Mouse (Mus musculus) MEL (cell line): ENCODE data around the gene Sgk2. TPM values are rescaled to one million over a fixed set of nuclear protein-coding genes. Genes with fewer than 3 reads are reported as not detected.
A peak's percentile ranks its signal among the peaks of the same experiment; 100 is the strongest.

ENCODE experiments used
- DNase-seq: peaks from one replicate; pipeline ENCODE4 v3.0.0; 2011; ENCODE audit warnings: low read depth, low spot score
- H3K27ac ChIP-seq: 2 replicates; pipeline ENCODE4 v1.5.1; 2012; ENCODE audit warnings: low read depth, mild to moderate bottlenecking, control low read depth, low read length, moderate library complexity; ENCODE audit not compliant: control insufficient read depth
- H3K27me3 ChIP-seq, 2 experiments: fragments of 150-350 bp in 1 of 2; sonication (generic) in 1 of 2; 2 replicates each; pipeline ENCODE4 v1.6.1; 2012; ENCODE audit warnings: low read length in 2 of 2, mild to moderate bottlenecking in 2 of 2, improper control_type of control experiment in 1 of 2, moderate library complexity in 1 of 2; ENCODE audit not compliant: insufficient read depth in 2 of 2, control insufficient read depth in 1 of 2
- H3K36me3 ChIP-seq, 2 experiments: 2 replicates each; pipeline ENCODE4 v1.6.1; 2012 to 2014; ENCODE audit warnings: low read length in 2 of 2, improper control_type of control experiment in 1 of 2, inconsistent platforms in 1 of 2, mild to moderate bottlenecking in 1 of 2; ENCODE audit not compliant: insufficient read depth in 2 of 2, control insufficient read depth in 1 of 2
- H3K4me1 ChIP-seq, 2 experiments: fragments of 150-350 bp in 1 of 2; sonication (generic) in 1 of 2; 2 replicates each; pipeline ENCODE4 v1.6.1; 2012; ENCODE audit warnings: low read length in 2 of 2, improper control_type of control experiment in 1 of 2, mild to moderate bottlenecking in 1 of 2; ENCODE audit not compliant: insufficient read depth in 2 of 2, control insufficient read depth in 1 of 2
- H3K4me3 ChIP-seq, 2 experiments: fragments of 150-350 bp in 1 of 2; sonication (generic) in 1 of 2; 2 replicates each; pipeline ENCODE4 v1.5.1; 2012; ENCODE audit warnings: low read depth in 2 of 2, low read length in 2 of 2, mild to moderate bottlenecking in 2 of 2, moderate library complexity in 2 of 2, control low read depth in 1 of 2, improper control_type of control experiment in 1 of 2; ENCODE audit not compliant: control insufficient read depth in 1 of 2, insufficient read depth in 1 of 2
- H3K79me2 ChIP-seq: 2 replicates; pipeline ENCODE4 v1.6.1; 2012; ENCODE audit warnings: mild to moderate bottlenecking, low read length, moderate library complexity; ENCODE audit not compliant: control insufficient read depth, poor library complexity, insufficient read depth
- H3K9ac ChIP-seq: 2 replicates; pipeline ENCODE4 v1.6.1; 2012; ENCODE audit warnings: low read depth, mild to moderate bottlenecking, control low read depth, low read length, moderate library complexity; ENCODE audit not compliant: control insufficient read depth, poor library complexity, severe bottlenecking
- H3K9me3 ChIP-seq: fragments of 150-350 bp; sonication (generic); replicated peaks from 2 replicates; pipeline ENCODE4 v1.6.1; 2012; ENCODE audit warnings: mild to moderate bottlenecking, low read length, improper control_type of control experiment, moderate library complexity; ENCODE audit not compliant: insufficient read depth
- CTCF ChIP-seq, 3 experiments: IDR thresholded peaks in 2 of 3; conservative IDR thresholded peaks in 1 of 3; 2 replicates each; pipeline ENCODE4 v1.5.1; 2011 to 2012; ENCODE audit warnings: low read length in 3 of 3, low read depth in 2 of 3, mild to moderate bottlenecking in 2 of 3, improper control_type of control experiment in 1 of 3, inconsistent platforms in 1 of 3, mixed read lengths in 1 of 3, moderate library complexity in 1 of 3; ENCODE audit not compliant: control insufficient read depth in 1 of 3, insufficient read depth in 1 of 3, poor library complexity in 1 of 3, severe bottlenecking in 1 of 3
- E2F4 ChIP-seq: IDR thresholded peaks from 2 replicates; pipeline ENCODE4 v1.6.1; 2011; ENCODE audit warnings: low read depth, low read length, improper control_type of control experiment, borderline replicate concordance
- GABPA ChIP-seq: IDR thresholded peaks from 2 replicates; pipeline ENCODE4 v1.6.1; 2012; ENCODE audit warnings: low read depth, mild to moderate bottlenecking, inconsistent platforms, low read length, improper control_type of control experiment, moderate library complexity
- MEF2A ChIP-seq: IDR thresholded peaks from 2 replicates; pipeline ENCODE4 v1.6.1; 2014; ENCODE audit warnings: low read depth, mild to moderate bottlenecking, inconsistent platforms, low read length, improper control_type of control experiment; ENCODE audit not compliant: poor library complexity, insufficient replicate concordance, severe bottlenecking; ENCODE audit errors: extremely low read depth
- MYB ChIP-seq: IDR thresholded peaks from 2 replicates; pipeline ENCODE4 v1.6.1; 2011; ENCODE audit warnings: mild to moderate bottlenecking, low read depth, low read length, improper control_type of control experiment
- MYC ChIP-seq: IDR thresholded peaks from 2 replicates; pipeline ENCODE4 v1.6.1; 2011; ENCODE audit warnings: low read depth, mild to moderate bottlenecking, low read length, improper control_type of control experiment, moderate library complexity
- POLR2A ChIP-seq, 2 experiments: IDR thresholded peaks; 2 replicates each; pipeline ENCODE4 v1.6.1; 2011 to 2012; ENCODE audit warnings: low read length in 2 of 2, mild to moderate bottlenecking in 2 of 2, control low read depth in 1 of 2, improper control_type of control experiment in 1 of 2, low read depth in 1 of 2, moderate library complexity in 1 of 2; ENCODE audit not compliant: control insufficient read depth in 1 of 2, insufficient read depth in 1 of 2, poor library complexity in 1 of 2
- RAD21 ChIP-seq: IDR thresholded peaks from 2 replicates; pipeline ENCODE4 v1.6.1; 2011; ENCODE audit warnings: mild to moderate bottlenecking, low read depth, low read length, improper control_type of control experiment
- RCOR1 ChIP-seq: IDR thresholded peaks from 2 replicates; pipeline ENCODE4 v1.6.1; 2012; ENCODE audit warnings: low read depth, mild to moderate bottlenecking, inconsistent platforms, low read length, improper control_type of control experiment
- SMC3 ChIP-seq: IDR thresholded peaks from 2 replicates; pipeline ENCODE4 v1.6.1; 2011; ENCODE audit warnings: low read depth, low read length, improper control_type of control experiment
- TCF12 ChIP-seq: IDR thresholded peaks from 2 replicates; pipeline ENCODE4 v1.6.1; 2014; ENCODE audit warnings: low read depth, mild to moderate bottlenecking, inconsistent platforms, low read length, improper control_type of control experiment, moderate library complexity
- USF2 ChIP-seq, 2 experiments: IDR thresholded peaks; 2 replicates each; pipeline ENCODE4 v1.6.1; 2011 to 2012; ENCODE audit warnings: improper control_type of control experiment in 2 of 2, low read length in 2 of 2, borderline replicate concordance in 1 of 2, inconsistent platforms in 1 of 2, low read depth in 1 of 2, mild to moderate bottlenecking in 1 of 2; ENCODE audit not compliant: insufficient read depth in 1 of 2
- ZC3H11A ChIP-seq: IDR thresholded peaks from 2 replicates; pipeline ENCODE4 v1.6.1; 2012; ENCODE audit warnings: low read depth, mild to moderate bottlenecking, inconsistent platforms, low read length, improper control_type of control experiment
- ZKSCAN1 ChIP-seq: IDR thresholded peaks from 2 replicates; pipeline ENCODE4 v1.6.1; 2012; ENCODE audit warnings: low read depth, mild to moderate bottlenecking, inconsistent platforms, low read length, improper control_type of control experiment, moderate library complexity
- polyA plus RNA-seq, 2 experiments: library from polyadenylated mRNA; stranded (reverse) in 1 of 2; unstranded in 1 of 2; fragments of >175 nt in 1 of 2; fragments of >200 nt in 1 of 2; gene quantifications; 2 replicates each; pipeline versions ENCODE4 v1.2.1 to v1.2.4; 2012; ENCODE audit warnings: low replicate concordance in 2 of 2, low read depth in 1 of 2; ENCODE audit not compliant: insufficient read length in 2 of 2, insufficient read depth in 1 of 2, missing spikeins in 1 of 2
- total RNA-seq: library from RNA; depleted of rRNA; stranded (reverse); fragments of 300-350 nt; gene quantifications from 2 replicates; pipeline ENCODE4 v1.2.3, GENCODE M21; 2012

The Sgk2 gene
- total and polyA plus RNA-seq, 3 experiments = not detected

DNA sequence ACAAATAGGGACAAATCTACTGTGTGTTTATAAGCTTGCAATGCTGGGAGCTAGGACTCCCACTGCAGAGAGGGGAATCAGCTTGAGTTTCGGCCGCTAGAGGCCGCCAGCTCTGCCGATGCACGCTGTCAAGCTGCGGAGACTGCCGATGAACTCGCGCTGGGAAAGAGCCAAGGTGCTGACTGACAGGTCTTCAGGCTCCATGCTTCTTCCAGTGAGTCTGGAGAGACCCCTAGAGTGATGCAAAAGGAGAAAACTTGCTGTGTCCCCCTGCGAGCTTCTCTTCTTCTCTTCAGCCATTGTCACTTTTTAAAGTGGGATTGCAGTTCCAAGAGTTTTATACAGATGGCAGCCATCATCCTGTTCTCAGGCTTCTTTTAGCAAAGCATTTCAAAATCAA is 61.0 kb downstream of the Sgk2 start:
- Histone ChIP-seq H3K4me3 (no peak overlapping the region), H3K79me2 (no peaks in the 10 kb centered on the region), H3K9ac (no peak overlapping the region), H3K27ac (no peak overlapping the region), H3K27me3 (no peaks in the 10 kb centered on the region), H3K9me3 (no peaks in the 10 kb centered on the region), H3K4me1 (no peaks in the 10 kb centered on the region), H3K36me3 (peaks cover 0 to 3% of the 10 kb centered on the region in 2 experiments; a peak in 1 of 4 replicates)
- TF ChIP-seq E2F4 (no peak), RAD21 (peak; percentile 15), CTCF (IDR thresholded peaks at IDR 0.05 in 2 of 3, conservative IDR thresholded peaks at IDR 0.05 in 1 of 3; ENCODE audit: control insufficient read depth in 1 of 3, insufficient read depth in 1 of 3, low read depth in 2 of 3, low read length in 3 of 3, poor library complexity in 1 of 3, severe bottlenecking in 1 of 3) (peak; percentile 48 to 86 (median 68)), MYB (no peak), MYC (0 out of 2 replicates have a peak, but pooled peaks have one; percentile 45), SMC3 (peak; percentile 24; the same call in 1 of the 2 replicates)
- peak; percentile 68 for DNase-seq

DNA sequence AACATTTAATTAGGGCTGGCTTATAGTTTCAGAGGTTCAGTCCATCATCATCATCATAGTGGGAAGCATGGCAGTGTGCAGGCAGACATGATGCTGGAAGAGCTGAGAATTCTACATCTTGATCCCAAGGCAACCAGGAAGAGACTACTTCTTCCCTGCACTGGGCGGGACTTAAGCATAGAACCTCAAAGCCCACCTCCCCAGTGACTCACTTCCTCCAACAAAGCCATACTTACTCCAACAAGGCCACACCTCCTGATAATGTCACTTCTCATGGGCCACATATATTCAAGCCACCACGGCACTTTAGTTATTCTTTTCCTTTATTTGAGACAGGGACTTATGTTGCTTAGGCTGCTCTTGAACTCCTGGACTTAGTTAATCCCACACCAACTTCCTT is 62.0 kb downstream of the Sgk2 start:
- peaks cover 1 to 3% of the 10 kb centered on the region in 2 experiments; a peak in 2 of 4 replicates for H3K36me3 ChIP-seq
- H3K9ac ChIP-seq = no peak overlapping the region
- no peaks in the 10 kb centered on the region for H3K9me3 ChIP-seq
- peak; percentile 45 for DNase-seq
- H3K27ac ChIP-seq = no peak overlapping the region
- TF ChIP-seq ZC3H11A (no peak), POLR2A (IDR thresholded peaks at IDR 0.05; ENCODE audit: control insufficient read depth in 1 of 2, insufficient read depth in 1 of 2, low read depth in 1 of 2, low read length in 2 of 2, poor library complexity in 1 of 2) (no peak), GABPA (no peak), TCF12 (no peak), RCOR1 (no peak), ZKSCAN1 (no peak), MEF2A (no peak)
- H3K4me3 ChIP-seq = no peak overlapping the region
- H3K27me3 ChIP-seq = no peaks in the 10 kb centered on the region
- no peaks in the 10 kb centered on the region for H3K79me2 ChIP-seq
- H3K4me1 ChIP-seq = peaks cover 0 to 5% of the 10 kb centered on the region in 2 experiments; a peak in 1 of 4 replicates

DNA sequence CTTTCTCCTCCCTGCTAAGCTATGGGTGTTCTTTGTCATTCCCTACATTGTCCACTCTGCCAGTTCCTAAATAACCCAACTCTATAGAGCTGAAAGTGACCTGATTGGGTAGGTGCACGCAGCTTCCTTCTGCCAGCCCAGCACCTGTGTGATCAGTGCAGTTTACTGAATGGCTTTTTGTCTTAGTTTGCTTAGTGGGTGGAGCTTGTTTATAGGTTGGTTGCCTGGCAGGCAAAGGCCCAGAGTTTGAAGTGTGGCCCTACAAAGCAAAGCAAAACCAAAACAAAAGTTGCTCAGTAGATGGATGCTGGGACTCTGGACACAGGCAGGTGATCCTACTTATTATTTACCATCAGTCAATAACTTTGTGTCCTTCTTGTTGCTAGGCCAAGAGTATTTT is 64.6 kb downstream of the Sgk2 start:
- DNase-seq = no peak

More for the DNA sequence above, 64.6 kb downstream of the Sgk2 start:
- Histone ChIP-seq H3K79me2 (peaks cover 23% of the 10 kb centered on the region), H3K9me3 (no peaks in the 10 kb centered on the region), H3K4me1 (peaks cover 0 to 15% of the 10 kb centered on the region in 2 experiments; a peak in 2 of 4 replicates), H3K4me3 (no peak overlapping the region), H3K36me3 (peaks cover 0 to 12% of the 10 kb centered on the region in 2 experiments; a peak in 2 of 4 replicates), H3K9ac (no peak overlapping the region), H3K27ac (no peak overlapping the region), H3K27me3 (no peaks in the 10 kb centered on the region)
- no peak for TF ChIP-seq USF2 (IDR thresholded peaks at IDR 0.05; ENCODE audit: borderline replicate concordance in 1 of 2, insufficient read depth in 1 of 2, low read depth in 1 of 2, low read length in 2 of 2)
- no peak for TF ChIP-seq RCOR1
- no peak for TF ChIP-seq MYC
